Mouse (Mus musculus): Measurements from ENCODE around the gene Rad9a.

DNA sequence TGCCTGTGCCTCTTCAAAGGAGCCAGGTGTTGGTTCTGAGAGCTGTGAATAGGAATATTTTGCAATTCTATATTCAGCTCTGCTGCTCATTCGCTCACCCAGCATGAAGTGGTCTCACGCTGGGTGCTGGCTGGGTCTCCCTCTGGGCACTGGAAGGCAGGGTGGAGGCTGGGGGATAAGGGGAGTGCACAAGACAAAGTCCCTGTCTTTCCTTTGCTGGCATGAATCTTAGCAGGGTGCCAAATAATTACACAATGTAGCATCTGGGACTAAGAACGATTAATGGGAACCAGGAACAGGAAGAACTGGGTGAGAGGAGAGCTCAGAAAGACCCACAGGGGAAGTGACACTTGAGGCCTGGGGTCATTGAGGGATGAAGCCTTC lies 54.4 kb downstream of the Rad9a start:
- TF ChIP-seq GATA1 (IDR thresholded peaks at IDR 0.05; ENCODE audit: borderline replicate concordance, low read length) (no peak), FLI1 (IDR thresholded peaks at IDR 0.05; ENCODE audit: low read length) (no peak)

Data from megakaryocyte, embryonic 14.5 days (primary cell).